Mouse (Mus musculus): ENCODE measurements around the gene Trex2. TPM values are rescaled to one million over a fixed set of nuclear protein-coding genes. Genes with fewer than 3 reads are reported as not detected.

The Trex2 gene
- polyA plus RNA-seq, 1 experiment, result 2.2 TPM

DNA sequence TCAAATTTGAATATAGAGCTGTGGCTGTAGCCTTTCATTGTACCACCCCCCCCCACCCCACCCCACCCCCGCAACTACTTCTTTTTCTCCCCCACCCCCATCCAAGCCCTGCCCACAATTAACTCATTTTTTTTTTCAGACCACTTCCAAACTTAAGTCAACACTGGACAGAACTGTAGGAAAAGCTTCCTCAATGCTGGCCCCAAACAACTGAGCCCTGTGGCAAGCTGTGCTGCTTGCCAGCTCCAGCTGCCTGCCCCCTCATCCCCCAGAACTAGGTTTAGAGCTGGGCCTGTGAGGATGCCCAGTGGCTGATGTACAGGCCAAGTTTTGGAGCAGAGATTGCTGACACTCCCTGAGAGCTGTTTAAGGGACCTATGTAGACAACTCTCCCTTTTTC lies 33.6 kb upstream of the Trex2 start:
- Histone ChIP-seq H3K4me3 (ENCODE audit: control insufficient read depth, insufficient read depth, low read length) (no peak overlapping the region), H3K27me3 (ENCODE audit: control insufficient read depth, insufficient read depth, low read length) (no peaks in the 10 kb centered on the region), H3K27ac (ENCODE audit: control insufficient read depth, insufficient read depth, low read length) (no peak overlapping the region), H3K36me3 (ENCODE audit: control insufficient read depth, insufficient read depth, low read length) (no peaks in the 10 kb centered on the region), H3K4me1 (replicated peaks; ENCODE audit: control insufficient read depth, insufficient read depth, low read length) (no peaks in the 10 kb centered on the region)
- no peak for TF ChIP-seq POLR2A (IDR thresholded peaks at IDR 0.05; ENCODE audit: control insufficient read depth, extremely low read depth, insufficient read depth, low read length, poor library complexity)
- no peak for TF ChIP-seq CTCF (IDR thresholded peaks at IDR 0.05; ENCODE audit: borderline replicate concordance, control insufficient read depth, extremely low read depth, insufficient read depth, low read length, poor library complexity)
- 71% methylated on average over 1 of the region's 1 CpGs for WGBS
- DNase-seq, result no peak

GRCm38 (mm10) chrX:73468330-73468729 lies 33.2 kb upstream of the Trex2 start:
- H3K36me3 ChIP-seq (ENCODE audit: control insufficient read depth, insufficient read depth, low read length), result no peaks in the 10 kb centered on the region
- DNase-seq, result no peak
- no peaks in the 10 kb centered on the region for H3K27me3 ChIP-seq (ENCODE audit: control insufficient read depth, insufficient read depth, low read length)
- WGBS, result 91% methylated on average over 3 of the region's 3 CpGs
- H3K4me3 ChIP-seq (ENCODE audit: control insufficient read depth, insufficient read depth, low read length), result no peak overlapping the region
- no peak overlapping the region for H3K27ac ChIP-seq (ENCODE audit: control insufficient read depth, insufficient read depth, low read length)
- no peaks in the 10 kb centered on the region for H3K4me1 ChIP-seq (replicated peaks; ENCODE audit: control insufficient read depth, insufficient read depth, low read length)
- TF ChIP-seq POLR2A (IDR thresholded peaks at IDR 0.05; ENCODE audit: control insufficient read depth, extremely low read depth, insufficient read depth, low read length, poor library complexity), result no peak
- no peak for TF ChIP-seq CTCF (IDR thresholded peaks at IDR 0.05; ENCODE audit: borderline replicate concordance, control insufficient read depth, extremely low read depth, insufficient read depth, low read length, poor library complexity)

GRCm38 (mm10) chrX:73467446-73468241 lies 32.5 kb upstream of the Trex2 start:
- no peak for DNase-seq
- Histone ChIP-seq H3K4me1 (replicated peaks; ENCODE audit: control insufficient read depth, insufficient read depth, low read length) (no peaks in the 10 kb centered on the region), H3K27ac (ENCODE audit: control insufficient read depth, insufficient read depth, low read length) (no peak overlapping the region), H3K27me3 (ENCODE audit: control insufficient read depth, insufficient read depth, low read length) (no peaks in the 10 kb centered on the region), H3K36me3 (ENCODE audit: control insufficient read depth, insufficient read depth, low read length) (no peaks in the 10 kb centered on the region), H3K4me3 (ENCODE audit: control insufficient read depth, insufficient read depth, low read length) (no peak overlapping the region)
- no peak for TF ChIP-seq POLR2A (IDR thresholded peaks at IDR 0.05; ENCODE audit: control insufficient read depth, extremely low read depth, insufficient read depth, low read length, poor library complexity)
- no peak for TF ChIP-seq CTCF (IDR thresholded peaks at IDR 0.05; ENCODE audit: borderline replicate concordance, control insufficient read depth, extremely low read depth, insufficient read depth, low read length, poor library complexity)
- WGBS, result 85% methylated on average over 5 of the region's 5 CpGs

DNA sequence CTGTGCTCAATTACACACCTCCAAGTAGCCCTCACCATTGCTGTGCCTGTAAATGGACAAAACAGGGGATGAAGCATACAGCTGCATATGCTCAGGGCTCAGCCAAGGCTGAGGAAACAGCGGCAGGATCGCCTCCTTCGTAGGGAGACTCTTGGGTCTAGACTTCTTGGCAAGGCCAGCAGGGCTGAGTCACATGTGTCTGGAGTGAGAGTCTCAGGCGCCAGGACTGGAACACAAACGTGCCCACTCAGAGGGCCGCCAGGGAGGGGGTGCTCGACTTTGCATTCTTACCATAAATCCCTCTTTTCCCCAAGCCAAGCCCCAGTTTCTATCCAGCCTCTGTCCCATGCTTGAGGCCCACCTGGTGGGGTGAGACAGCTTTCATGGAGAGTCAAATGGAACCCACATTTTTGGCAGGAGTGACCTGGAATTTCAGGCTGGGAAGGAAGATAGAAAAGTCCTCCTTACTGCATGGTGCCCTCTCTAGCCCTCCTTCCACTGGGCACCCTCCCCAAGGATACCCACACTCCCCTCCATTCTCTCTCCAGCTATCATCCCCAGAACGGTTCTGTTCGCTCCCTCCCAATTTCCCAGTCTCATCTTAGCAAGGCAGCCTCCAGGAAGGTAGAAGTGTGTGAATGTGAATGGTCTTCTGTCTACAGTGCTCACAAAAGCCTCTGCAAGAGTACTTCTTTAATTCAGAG lies 30.5 kb upstream of the Trex2 start:
- H3K27me3 ChIP-seq (ENCODE audit: control insufficient read depth, insufficient read depth, low read length), result no peaks in the 10 kb centered on the region
- no peak overlapping the region for H3K4me3 ChIP-seq (ENCODE audit: control insufficient read depth, insufficient read depth, low read length)
- H3K27ac ChIP-seq (ENCODE audit: control insufficient read depth, insufficient read depth, low read length), result no peak overlapping the region
- H3K4me1 ChIP-seq (replicated peaks; ENCODE audit: control insufficient read depth, insufficient read depth, low read length), result no peaks in the 10 kb centered on the region
- 87% methylated on average over 9 of the region's 9 CpGs for WGBS
- no peaks in the 10 kb centered on the region for H3K36me3 ChIP-seq (ENCODE audit: control insufficient read depth, insufficient read depth, low read length)
- TF ChIP-seq POLR2A (IDR thresholded peaks at IDR 0.05; ENCODE audit: control insufficient read depth, extremely low read depth, insufficient read depth, low read length, poor library complexity) (no peak), CTCF (IDR thresholded peaks at IDR 0.05; ENCODE audit: borderline replicate concordance, control insufficient read depth, extremely low read depth, insufficient read depth, low read length, poor library complexity) (no peak)
- DNase-seq, result no peak

DNA sequence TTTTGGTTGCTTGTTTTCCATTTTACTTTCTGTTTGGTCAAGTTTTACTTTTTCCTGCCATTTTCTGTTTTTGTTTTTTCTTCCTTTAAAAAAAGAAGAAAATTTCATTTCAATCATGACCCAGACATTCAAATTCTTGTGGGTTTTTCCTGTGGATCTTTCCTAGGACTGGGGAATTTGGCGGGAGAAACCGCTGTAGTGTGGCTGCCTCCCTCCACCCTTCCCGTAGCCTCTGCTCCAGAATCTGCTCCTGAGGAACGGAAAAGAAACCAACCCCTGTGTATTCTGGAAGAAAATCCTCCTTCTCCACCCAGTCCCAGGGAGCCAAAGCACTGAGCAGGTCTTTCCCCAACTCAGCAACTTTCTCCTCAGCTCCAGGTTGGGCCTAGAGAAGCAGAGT lies 25.6 kb upstream of the Trex2 start:
- 90% methylated on average over 4 of the region's 4 CpGs for WGBS
- no peak for DNase-seq
- Histone ChIP-seq H3K36me3 (ENCODE audit: control insufficient read depth, insufficient read depth, low read length) (no peaks in the 10 kb centered on the region), H3K27ac (ENCODE audit: control insufficient read depth, insufficient read depth, low read length) (no peak overlapping the region), H3K4me1 (replicated peaks; ENCODE audit: control insufficient read depth, insufficient read depth, low read length) (peaks cover 5% of the 10 kb centered on the region), H3K4me3 (ENCODE audit: control insufficient read depth, insufficient read depth, low read length) (no peak overlapping the region), H3K27me3 (ENCODE audit: control insufficient read depth, insufficient read depth, low read length) (no peaks in the 10 kb centered on the region)
- no peak for TF ChIP-seq POLR2A (IDR thresholded peaks at IDR 0.05; ENCODE audit: control insufficient read depth, extremely low read depth, insufficient read depth, low read length, poor library complexity)
- no peak for TF ChIP-seq CTCF (IDR thresholded peaks at IDR 0.05; ENCODE audit: borderline replicate concordance, control insufficient read depth, extremely low read depth, insufficient read depth, low read length, poor library complexity)

DNA sequence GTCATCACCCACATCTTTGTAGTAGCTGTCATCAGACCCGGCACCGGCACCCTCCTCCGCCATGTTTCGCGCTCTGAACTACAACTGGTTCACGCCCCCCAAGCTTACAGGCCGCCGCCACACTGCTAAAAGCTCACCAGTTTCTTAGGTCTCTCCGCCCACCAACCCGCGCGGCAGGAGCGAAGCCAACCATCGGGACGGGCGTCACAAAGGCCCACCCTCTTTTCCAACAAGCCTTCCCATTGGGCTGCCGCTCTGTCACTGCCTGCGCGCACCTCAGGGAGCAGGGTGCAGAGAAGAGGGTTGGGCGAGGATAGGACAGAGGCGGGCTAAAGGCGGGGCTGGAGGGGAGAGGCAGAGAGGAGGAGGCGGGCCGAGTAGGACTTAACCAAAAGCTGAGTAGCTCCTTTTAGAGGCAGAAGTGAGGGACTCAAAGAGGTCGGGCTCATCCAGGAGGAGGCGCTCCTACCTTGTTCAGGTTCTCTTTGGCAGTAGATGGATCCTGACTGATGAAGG lies 23.8 kb upstream of the Trex2 start, which contains the start of gene Haus7:
TSS of gene Haus7 (minus strand) at position 168 of the 516 bp plus-strand sequence.
- TF ChIP-seq POLR2A (IDR thresholded peaks at IDR 0.05; ENCODE audit: control insufficient read depth, extremely low read depth, insufficient read depth, low read length, poor library complexity), result no peak
- TF ChIP-seq CTCF (IDR thresholded peaks at IDR 0.05; ENCODE audit: borderline replicate concordance, control insufficient read depth, extremely low read depth, insufficient read depth, low read length, poor library complexity), result 0 out of 2 replicates have a peak, but pooled peaks have one; percentile 39
- H3K27ac ChIP-seq (ENCODE audit: control insufficient read depth, insufficient read depth, low read length), result no peak within 1 kb of the TSS

More for the DNA sequence above, 23.8 kb upstream of the Trex2 start, which contains the start of gene Haus7:
- H3K36me3 ChIP-seq (ENCODE audit: control insufficient read depth, insufficient read depth, low read length), result no peaks in the 10 kb centered on the region
- no peaks in the 10 kb centered on the region for H3K27me3 ChIP-seq (ENCODE audit: control insufficient read depth, insufficient read depth, low read length)
- peak within 1 kb of the TSS; percentile 80 for H3K4me3 ChIP-seq (ENCODE audit: control insufficient read depth, insufficient read depth, low read length)
- 0% methylated on average over 25 of the region's 26 CpGs for WGBS
- peak; percentile 86 for DNase-seq
- H3K4me1 ChIP-seq (replicated peaks; ENCODE audit: control insufficient read depth, insufficient read depth, low read length), result peaks cover 5% of the 10 kb centered on the region
